Mouse (Mus musculus): ENCODE measurements around the gene Traip.
A peak's percentile ranks its signal among the peaks of the same experiment; 100 is the strongest.

Gene Traip

DNA sequence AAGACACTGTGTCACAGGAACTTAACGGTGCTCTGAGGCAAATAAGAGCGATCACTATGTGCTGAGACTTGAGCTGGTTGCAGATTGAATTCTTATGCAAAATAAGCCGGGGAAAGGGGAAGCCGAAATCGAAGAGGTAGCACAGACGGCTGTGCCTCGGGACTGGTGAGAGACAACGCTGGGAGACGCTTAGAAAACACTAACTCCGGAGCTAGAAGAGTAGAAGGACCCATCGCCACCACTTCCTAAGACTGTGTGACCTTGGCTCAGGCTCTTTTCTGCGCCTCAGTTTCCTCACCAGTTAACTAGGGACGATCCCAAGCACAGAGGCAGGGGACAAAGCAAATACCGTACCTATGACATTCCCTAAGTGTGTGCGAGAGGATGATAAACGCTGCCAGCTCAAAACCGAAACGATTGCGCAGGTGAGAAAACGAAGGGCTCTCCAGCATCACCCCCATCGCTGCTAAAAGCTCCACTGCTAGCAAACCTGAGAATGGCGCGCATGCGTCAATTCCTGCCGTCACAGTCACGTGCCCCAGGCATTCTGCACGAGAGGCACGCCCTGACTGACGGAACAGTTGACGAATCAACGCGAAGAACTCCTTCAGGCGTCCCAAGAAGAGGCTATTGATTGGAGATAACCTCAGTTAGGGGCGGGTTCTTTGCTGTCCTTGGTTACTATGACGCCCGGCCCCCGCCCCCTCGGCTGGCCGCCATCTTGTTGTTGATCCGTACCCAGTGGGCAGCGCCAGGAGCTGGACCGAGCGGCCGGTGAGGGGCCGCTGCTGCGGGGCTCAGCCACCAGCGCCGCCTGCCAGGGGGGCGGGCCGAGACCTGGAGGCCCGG lies 52.2 kb downstream of the Traip start, which contains the start of gene Ip6k1:
Gene Ip6k1, plus strand, starts transcription at position 580 of the 849 bp plus-strand sequence.
- DNase-seq (ENCODE audit: low read depth, low spot score): peak; percentile 100

GRCm38 (mm10) chr9:108002778-108003530 lies 53.0 kb downstream of the Traip start:
- no peak for DNase-seq (ENCODE audit: low read depth, low spot score)

DNA sequence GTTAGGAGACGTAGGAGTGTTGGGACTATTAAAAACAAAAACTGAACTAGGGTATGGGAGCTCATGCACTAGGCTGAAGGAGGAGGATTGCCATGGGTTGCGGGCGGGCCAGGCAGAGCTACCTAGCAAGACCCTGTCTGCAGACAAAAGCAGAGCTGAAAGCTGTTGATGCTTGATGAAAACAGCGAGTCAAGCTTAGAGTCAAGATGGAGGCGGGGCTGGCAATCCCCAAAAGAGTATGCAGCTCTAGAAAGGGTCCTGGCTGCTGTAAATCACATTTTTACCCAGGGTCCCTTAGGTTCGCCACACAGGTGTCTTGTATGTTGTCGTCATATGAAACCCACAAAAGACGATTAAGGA lies 53.6 kb downstream of the Traip start:
- DNase-seq (ENCODE audit: low read depth, low spot score): peak; percentile 33

DNA sequence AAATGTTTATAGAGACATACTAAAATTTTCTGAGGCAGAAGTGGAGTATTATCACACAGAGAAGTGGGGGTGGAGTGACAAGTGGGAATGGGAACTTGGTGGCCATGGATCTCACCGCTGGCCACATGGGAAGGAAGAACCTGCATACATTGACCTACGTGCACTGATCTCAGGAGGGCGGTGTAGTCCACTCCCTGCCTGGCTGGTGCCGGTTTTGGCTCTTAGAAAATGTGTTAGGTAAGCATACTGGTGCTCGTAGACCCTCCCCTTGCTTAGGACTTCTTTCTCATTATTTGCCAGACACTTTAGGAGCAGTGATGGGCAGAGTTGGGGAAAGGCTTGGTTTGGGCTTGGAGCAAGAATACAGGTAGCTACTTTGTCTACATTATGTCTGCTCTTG lies 58.1 kb downstream of the Traip start:
- DNase-seq (ENCODE audit: low read depth, low spot score): peak; percentile 32

- DNase-seq (ENCODE audit: low read depth, low spot score): peak; percentile 36
Observed at GRCm38 (mm10) chr9:108010385-108010784, 60.4 kb downstream of the Traip start.

DNA sequence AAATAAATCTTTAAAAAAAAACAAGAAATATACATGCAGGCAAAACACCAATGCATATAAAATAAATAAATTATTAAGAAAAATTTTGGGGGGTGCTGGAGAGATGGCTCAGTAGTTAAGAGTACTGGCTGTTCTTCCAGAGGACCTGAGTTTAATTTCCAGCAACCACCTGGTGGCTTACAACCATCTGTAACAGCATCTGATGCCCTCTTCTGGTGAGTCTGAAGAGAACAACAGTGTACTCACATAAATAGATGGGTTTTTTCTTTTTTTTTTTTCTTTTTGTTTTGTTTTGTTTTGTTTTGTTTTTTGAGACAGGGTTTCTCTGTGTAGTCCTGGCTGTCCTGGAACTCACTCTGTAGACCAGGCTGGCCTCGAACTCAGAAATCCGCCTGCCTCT lies 63.6 kb downstream of the Traip start:
- peak; percentile 70 for DNase-seq (ENCODE audit: low read depth, low spot score)

- DNase-seq (ENCODE audit: low read depth, low spot score): no peak
Observed at GRCm38 (mm10) chr9:108017127-108017526, 67.2 kb downstream of the Traip start.

DNA sequence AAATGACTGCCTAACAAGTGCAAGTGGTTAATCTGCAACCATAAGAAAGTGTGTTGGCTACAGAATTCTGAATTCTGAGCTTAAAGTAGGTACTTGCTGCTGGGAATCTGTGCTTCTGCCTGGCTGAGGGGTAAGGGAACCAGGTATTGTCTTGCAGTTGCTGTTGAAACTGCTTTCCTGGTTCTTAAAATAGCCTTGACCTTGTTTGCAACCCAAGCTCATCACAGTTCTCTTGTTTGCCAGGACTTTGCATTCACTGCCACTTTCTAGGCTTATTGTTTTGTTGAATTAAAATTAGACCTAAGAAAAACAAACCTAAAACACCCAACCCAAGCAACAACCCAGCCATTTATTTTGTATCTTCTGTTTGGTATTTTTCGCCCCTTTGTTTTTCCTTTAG lies 70.8 kb downstream of the Traip start:
- DNase-seq (ENCODE audit: low read depth, low spot score): no peak
